11 mouse cellular contexts compared by ENCODE assay signal in genomic region chr2:125067894-125068293, GRCm38 (mm10). TPM values are rescaled to one million over a fixed set of nuclear protein-coding genes. Genes with fewer than 3 reads are reported as not detected.
A peak's percentile ranks its signal among the peaks of the same experiment; 100 is the strongest.
DNase-seq lines count a peak whose midpoint lies in the region; ATAC-seq and TF ChIP-seq lines count a peak whose summit lies in the region.
"Had no signal": no experiment of that assay in that cellular context is flagged by ENCODE, and none has a peak within 500 bp of the region (broad histone marks: within the 10 kb centered on the region; RNA-seq: fewer than 3 reads in every experiment).

Slc24a5 (plus strand) TSS chr2:125068124.

- no peak within 1 kb of the TSS for H3K4me3 ChIP-seq in kidney, embryonic 14.5 days (ENCODE audit: low read length)
- peak within 1 kb of the TSS; percentile 3; the same call in 1 of the 2 replicates for H3K4me3 ChIP-seq in testis, adult 2 months (ENCODE audit: control insufficient read depth, low read depth, low read length)
- no peak within 1 kb of the TSS for H3K4me3 ChIP-seq in intestine, embryonic 16.5 days (ENCODE audit: low read length)
- H3K4me3 ChIP-seq: erythroblast, embryonic 14.5 days; lung, embryonic 15.5 days had no signal

- H3K4me1 ChIP-seq in kidney, embryonic 14.5 days (ENCODE audit: control insufficient read depth, insufficient read depth, low read length): no peaks in the 10 kb centered on the region
- peaks cover 12% of the 10 kb centered on the region for H3K4me1 ChIP-seq in testis, adult 2 months (ENCODE audit: control insufficient read depth, insufficient read depth, low read length)
- H3K4me1 ChIP-seq in intestine, embryonic 16.5 days (ENCODE audit: control insufficient read depth, insufficient read depth, low read length): no peaks in the 10 kb centered on the region

- no peak within 1 kb of the TSS for H3K9ac ChIP-seq in kidney, embryonic 14.5 days (ENCODE audit: low read depth, low read length)
- H3K9ac ChIP-seq in intestine, embryonic 16.5 days (ENCODE audit: low read depth, low read length): no peak within 1 kb of the TSS
- H3K9ac ChIP-seq: lung, embryonic 15.5 days had no signal

- TF ChIP-seq POLR2A in testis, adult 2 months (IDR thresholded peaks at IDR 0.05; ENCODE audit: control insufficient read depth, low read depth, low read length): no peak

- no peak for TF ChIP-seq CTCF in testis, adult 2 months (IDR thresholded peaks at IDR 0.05; ENCODE audit: control insufficient read depth, insufficient read depth, insufficient replicate concordance, low read depth, low read length)

- ATAC-seq in kidney, embryonic 14.5 days (ENCODE audit: low FRiP score, low TSS enrichment): peak; percentile 28; the same call in 1 of the 2 replicates
- ATAC-seq in intestine, embryonic 16.5 days: peak; percentile 42; the same call in 1 of the 2 replicates
- ATAC-seq in frontal cortex, adult (ENCODE audit: low TSS enrichment): no peak

- DNase-seq in kidney, postnatal 14 days: no peak
- DNase-seq in testis, postnatal 10 days (ENCODE audit: low spot score): no peak
- DNase-seq in urinary bladder, adult 2 months (ENCODE audit: low spot score): no peak
- DNase-seq in urinary bladder, postnatal 10 days (ENCODE audit: low spot score): no peak
- DNase-seq: cerebellum, adult 2 months had no signal

- no peak within 1 kb of the TSS for H3K27ac ChIP-seq in kidney, embryonic 14.5 days (ENCODE audit: low read depth, low read length)
- H3K27ac ChIP-seq in testis, adult 2 months (ENCODE audit: control insufficient read depth, insufficient read depth, low read depth, low read length): no peak within 1 kb of the TSS
- no peak within 1 kb of the TSS for H3K27ac ChIP-seq in intestine, embryonic 16.5 days (ENCODE audit: low read length)
- H3K27ac ChIP-seq: lung, embryonic 15.5 days had no signal

- WGBS in kidney, embryonic 14.5 days: 67% methylated on average over 10 of the region's 10 CpGs
- 48% methylated on average over 10 of the region's 10 CpGs for WGBS in intestine, embryonic 16.5 days

- no peaks in the 10 kb centered on the region for H3K27me3 ChIP-seq in kidney, embryonic 14.5 days (ENCODE audit: control insufficient read depth, insufficient read depth, low read length)
- H3K27me3 ChIP-seq in testis, adult 2 months (ENCODE audit: control insufficient read depth, insufficient read depth, low read length): no peaks in the 10 kb centered on the region
- H3K27me3 ChIP-seq in intestine, embryonic 16.5 days (replicated peaks; ENCODE audit: control insufficient read depth, insufficient read depth, low read length): no peaks in the 10 kb centered on the region
- H3K27me3 ChIP-seq: lung, embryonic 15.5 days had no signal

- H3K9me3 ChIP-seq in kidney, embryonic 14.5 days (ENCODE audit: control insufficient read depth, low read length): no peaks in the 10 kb centered on the region
- H3K9me3 ChIP-seq in intestine, embryonic 16.5 days (ENCODE audit: control insufficient read depth, low read length): no peaks in the 10 kb centered on the region
- H3K9me3 ChIP-seq: lung, embryonic 15.5 days had no signal

- no peaks in the 10 kb centered on the region for H3K36me3 ChIP-seq in kidney, embryonic 14.5 days (ENCODE audit: control insufficient read depth, insufficient read depth, low read length)
- H3K36me3 ChIP-seq in testis, adult 2 months (ENCODE audit: control insufficient read depth, insufficient read depth, low read length): no peaks in the 10 kb centered on the region
- no peaks in the 10 kb centered on the region for H3K36me3 ChIP-seq in intestine, embryonic 16.5 days (ENCODE audit: control insufficient read depth, insufficient read depth, low read length)
- H3K36me3 ChIP-seq: lung, embryonic 15.5 days had no signal

- H3K4me2 ChIP-seq in kidney, embryonic 14.5 days (replicated peaks; ENCODE audit: low read depth, low read length): no peak within 1 kb of the TSS
- no peak within 1 kb of the TSS for H3K4me2 ChIP-seq in intestine, embryonic 16.5 days (ENCODE audit: low read depth, low read length)
- H3K4me2 ChIP-seq: lung, embryonic 15.5 days had no signal

RNA-seq across cellular contexts. Expression of gene Slc24a5, which starts in this region (rescaled TPM):
- polyA plus RNA-seq in kidney, embryonic 14.5 days (2014; fragmentation: Nextera tagmentation; extraction: Ambion mirVana): 3.9 and 7.4 TPM in 2 replicates
- polyA plus RNA-seq in testis, adult 2 months (2012; rRNA removed): 0.18 and 0.19 TPM in 2 replicates
- 1.2 and 1.3 TPM in 2 replicates for polyA plus RNA-seq in intestine, embryonic 16.5 days (2015; fragmentation: Nextera tagmentation; extraction: Ambion mirVana)
- polyA plus RNA-seq in urinary bladder, adult 2 months (2012; rRNA removed): 0.15 and 0.16 TPM in 2 replicates
- polyA plus RNA-seq: erythroblast, embryonic 14.5 days had no signal
